Mouse (Mus musculus) kidney, postnatal 0 days (tissue): ENCODE data around the gene Vmn1r13. TPM values are rescaled to one million over a fixed set of nuclear protein-coding genes. Genes with fewer than 3 reads are reported as not detected.
"Not testable (repeated sequence)": the region's sequence is repeated elsewhere in the genome, so short reads cannot be mapped to it uniquely, and the experiment has no call there.

Source experiments
- ATAC-seq: fragments of 200-750 bp; cut with Nextera tagmentation; replicated peaks from 2 replicates; pipeline ENCODE4 v1.8.0; 2017; ENCODE audit warnings: low read depth, moderate number of reproducible peaks, moderate TSS enrichment, moderate library complexity; ENCODE audit not compliant: low FRiP score
- DNase-seq: peaks from one replicate; pipeline ENCODE4 v3.0.0-alpha.2; 2016; ENCODE audit warnings: low spot score
- H3K27ac ChIP-seq: fragments of 300-500 bp; sonication (generic); 2 replicates; pipeline ENCODE4 v1.5.1; 2014; ENCODE audit warnings: mild to moderate bottlenecking
- H3K27me3 ChIP-seq: fragments of 300-500 bp; sonication (generic); 2 replicates; pipeline ENCODE4 v1.6.1; 2014; ENCODE audit warnings: low read length, mixed read lengths; ENCODE audit not compliant: insufficient read depth
- H3K36me3 ChIP-seq: fragments of 300-500 bp; sonication (generic); 2 replicates; pipeline ENCODE4 v1.6.1; 2014; ENCODE audit warnings: low read length, mixed read lengths; ENCODE audit not compliant: insufficient read depth
- H3K4me1 ChIP-seq: fragments of 300-500 bp; sonication (generic); replicated peaks from 2 replicates; pipeline ENCODE4 v1.6.1; 2014; ENCODE audit warnings: antibody characterized with exemption, low read length, mixed read lengths; ENCODE audit not compliant: insufficient read depth
- H3K4me2 ChIP-seq: fragments of 300-500 bp; sonication (generic); 2 replicates; pipeline ENCODE4 v1.6.1; 2014; ENCODE audit warnings: mild to moderate bottlenecking, low read length, moderate library complexity, mixed read lengths
- H3K4me3 ChIP-seq: fragments of 300-500 bp; sonication (generic); replicated peaks from 2 replicates; pipeline ENCODE4 v1.5.1; 2014; ENCODE audit warnings: low read depth, low read length
- H3K9ac ChIP-seq: fragments of 300-500 bp; sonication (generic); 2 replicates; pipeline ENCODE4 v1.6.1; 2014; ENCODE audit warnings: low read depth, low read length
- H3K9me3 ChIP-seq: fragments of 300-500 bp; sonication (generic); replicated peaks from 2 replicates; pipeline ENCODE4 v1.6.1; 2016; ENCODE audit warnings: low read length, inconsistent platforms, mixed read lengths
- CTCF ChIP-seq: IDR thresholded peaks from 2 replicates; pipeline ENCODE4 v1.5.1; 2016; ENCODE audit warnings: antibody characterized with exemption, low read depth, mild to moderate bottlenecking, moderate library complexity
- WGBS: fragments of 180-500 bp; shearing (Covaris S2); extraction: QIAGEN DNeasy Blood & Tissue Kit; methylation state at CpG from one replicate; pipeline ENCODE4 v1.1.7; 2014; 5-methylcytosine and 5-hydroxymethylcytosine counted together
- polyA plus RNA-seq: library from polyadenylated mRNA; unstranded; fragments of >200 nt; fragmentation: Nextera tagmentation; extraction: Ambion mirVana; gene quantifications from 2 replicates; pipeline ENCODE4 v1.2.1, GENCODE M21; 2015

Vmn1r13 gene
- polyA plus RNA-seq: not detected in 2 replicates

DNA sequence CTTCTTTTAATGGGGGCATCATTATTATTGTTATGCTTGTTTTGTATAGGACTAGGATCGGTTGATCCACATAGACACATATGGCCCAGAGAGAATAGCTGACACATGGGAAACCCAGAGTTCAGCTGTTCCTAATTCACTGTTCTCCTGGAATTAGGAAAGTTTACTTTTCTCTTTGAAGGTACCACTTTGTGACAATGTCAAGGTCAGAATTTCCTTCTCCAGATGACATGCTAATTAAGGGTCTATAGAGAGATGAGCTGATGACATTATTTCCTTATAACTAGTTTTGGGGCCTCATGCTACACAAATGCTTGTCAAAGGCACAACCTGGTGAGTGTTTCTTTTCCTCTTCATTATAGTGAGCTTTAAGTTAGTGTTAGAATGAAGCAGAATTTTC lies at the start of gene Vmn1r13:
Gene Vmn1r13, plus strand, starts transcription at position 301 of the 400 bp plus-strand sequence.
- not testable (repeated sequence) for H3K4me3 ChIP-seq, DNase-seq, H3K27ac ChIP-seq, ATAC-seq, H3K9ac ChIP-seq, H3K9me3 ChIP-seq, H3K4me1 ChIP-seq, H3K36me3 ChIP-seq, H3K4me2 ChIP-seq, H3K27me3 ChIP-seq
- WGBS: 89% methylated on average over 1 of the region's 1 CpGs

GRCm38 (mm10) chr6:57156619-57157018 lies 46.5 kb upstream of the Vmn1r13 start, which contains the start of gene Vmn1r12:
Gene Vmn1r12, plus strand, starts transcription at chr6:57156919.
- Histone ChIP-seq H3K27me3 (no peaks in the 10 kb centered on the region), H3K27ac (no peak within 1 kb of the TSS), H3K4me3 (no peak within 1 kb of the TSS), H3K4me1 (no peaks in the 10 kb centered on the region), H3K9me3 (no peaks in the 10 kb centered on the region), H3K9ac (no peak within 1 kb of the TSS), H3K36me3 (no peaks in the 10 kb centered on the region), H3K4me2 (no peak within 1 kb of the TSS)
- no peak for DNase-seq
- 76% methylated on average over 2 of the region's 2 CpGs for WGBS
- ATAC-seq: no peak
- no peak for TF ChIP-seq CTCF

DNA sequence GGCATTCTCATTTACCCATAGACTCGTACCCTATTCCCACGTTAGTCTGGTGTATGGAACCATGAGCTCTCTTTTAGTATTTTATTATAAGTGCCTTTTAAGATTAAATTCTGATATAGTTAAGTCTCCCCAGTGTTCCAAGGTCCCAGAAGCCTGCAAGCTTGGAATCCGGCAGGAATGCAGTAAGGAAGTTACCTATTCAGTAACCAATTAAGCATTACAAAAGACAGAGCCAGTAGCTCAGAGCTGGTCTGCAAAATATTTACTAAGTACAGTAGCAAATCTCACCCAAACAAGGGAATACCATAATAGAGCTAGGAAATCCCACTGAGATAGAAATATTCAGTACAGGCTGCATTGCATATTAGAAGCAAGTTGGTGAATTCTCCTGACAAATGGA lies 13.1 kb upstream of the Vmn1r13 start:
- not testable (repeated sequence) for H3K9me3 ChIP-seq, ATAC-seq, H3K4me3 ChIP-seq, H3K4me1 ChIP-seq, H3K27me3 ChIP-seq, H3K9ac ChIP-seq, H3K4me2 ChIP-seq, H3K36me3 ChIP-seq
- 41% methylated on average over 3 of the region's 3 CpGs for WGBS
- DNase-seq: peak; percentile 9
- H3K27ac ChIP-seq: 0 out of 2 replicates have a peak overlapping the region, but pooled peaks have one; percentile 62

DNA sequence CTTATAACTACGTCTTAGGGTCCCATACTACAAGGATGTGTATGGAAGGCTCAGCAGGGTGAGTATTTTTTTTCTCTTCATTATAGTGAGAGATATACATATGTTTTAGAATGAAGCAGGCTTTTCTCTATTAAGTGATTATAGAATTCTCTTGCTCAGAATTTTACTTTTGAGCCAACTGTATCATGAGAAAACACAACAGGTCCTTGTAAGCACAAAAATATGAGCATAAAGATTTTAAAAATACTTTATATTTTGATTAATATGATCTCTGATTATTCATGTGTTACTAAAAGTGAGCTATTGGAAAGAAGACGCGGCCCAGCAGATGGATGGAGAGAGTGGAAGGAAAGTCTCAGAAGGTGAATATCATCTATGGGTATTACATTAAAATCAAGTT lies 28.3 kb downstream of the Vmn1r13 start, which contains the start of gene Vmn1r14:
Gene Vmn1r14, plus strand, starts transcription at position 301 of the 400 bp plus-strand sequence.
- ATAC-seq (no peak), DNase-seq (no peak)
- Histone ChIP-seq H3K4me2 (no peak within 1 kb of the TSS), H3K9ac (no peak within 1 kb of the TSS), H3K9me3 (no peaks in the 10 kb centered on the region), H3K4me1 (no peaks in the 10 kb centered on the region), H3K4me3 (no peak within 1 kb of the TSS), H3K27ac (no peak within 1 kb of the TSS), H3K36me3 (no peaks in the 10 kb centered on the region), H3K27me3 (no peaks in the 10 kb centered on the region)
- TF ChIP-seq CTCF: no peak
- WGBS: 96% methylated on average over 3 of the region's 3 CpGs

GRCm38 (mm10) chr6:57257652-57258051 lies 54.6 kb downstream of the Vmn1r13 start, which contains the start of gene Vmn1r15:
Gene Vmn1r15, plus strand, starts transcription at chr6:57257952.
- WGBS: 74% methylated on average over 1 of the region's 1 CpGs
- Histone ChIP-seq H3K4me2 (no peak within 1 kb of the TSS), H3K9me3 (no peaks in the 10 kb centered on the region), H3K9ac (no peak within 1 kb of the TSS), H3K36me3 (no peaks in the 10 kb centered on the region), H3K4me1 (no peaks in the 10 kb centered on the region), H3K4me3 (no peak within 1 kb of the TSS), H3K27ac (no peak within 1 kb of the TSS), H3K27me3 (no peaks in the 10 kb centered on the region)
- no peak for TF ChIP-seq CTCF
- ATAC-seq (no peak), DNase-seq (no peak)

DNA sequence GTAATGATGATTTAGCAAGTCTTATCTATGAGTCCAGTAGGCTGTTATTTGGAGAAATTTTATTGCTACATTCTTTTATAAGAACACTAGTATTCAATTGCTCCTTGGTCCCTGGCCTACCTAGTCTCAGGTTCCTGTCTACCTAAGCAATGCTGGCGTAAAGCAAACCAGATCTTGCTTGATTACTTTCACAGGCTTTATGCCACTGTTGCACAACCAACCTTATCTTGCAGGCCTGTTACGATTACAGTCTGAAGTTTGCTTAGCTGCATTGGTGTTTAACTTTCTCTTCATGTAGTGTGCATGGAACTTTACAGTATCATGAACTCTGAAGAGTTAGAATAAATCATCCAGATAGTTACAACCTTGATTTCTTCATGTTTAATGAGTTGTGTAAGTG lies 57.9 kb downstream of the Vmn1r13 start:
- no peaks in the 10 kb centered on the region for H3K4me1 ChIP-seq
- WGBS: 75% methylated on average over 2 of the region's 2 CpGs
- no peaks in the 10 kb centered on the region for H3K36me3 ChIP-seq
- no peak for ATAC-seq
- TF ChIP-seq CTCF: no peak
- no peak overlapping the region for H3K9ac ChIP-seq
- H3K4me2 ChIP-seq: no peak overlapping the region
- H3K9me3 ChIP-seq: no peaks in the 10 kb centered on the region
- no peak overlapping the region for H3K27ac ChIP-seq
- H3K4me3 ChIP-seq: no peak overlapping the region
- H3K27me3 ChIP-seq: no peaks in the 10 kb centered on the region
- DNase-seq: no peak

Other genes with a start within 250 kb of the Vmn1r13 start
- gene Vmn1r5, start 233.0 kb upstream of the Vmn1r13 start, polyA plus RNA-seq: not detected in 2 replicates
- gene Vmn1r6, start 206.0 kb upstream of the Vmn1r13 start, polyA plus RNA-seq: not detected in 2 replicates
- not detected in 2 replicates for gene Vmn1r7, start 178.0 kb upstream of the Vmn1r13 start, polyA plus RNA-seq
- gene Vmn1r8, start 171.0 kb upstream of the Vmn1r13 start, polyA plus RNA-seq: not detected in 2 replicates
- gene Vmn1r9, start 136.5 kb upstream of the Vmn1r13 start, polyA plus RNA-seq: not detected in 2 replicates
- not detected in 2 replicates for gene Vmn1r10, start 93.8 kb upstream of the Vmn1r13 start, polyA plus RNA-seq
- gene Vmn1r11, start 69.8 kb upstream of the Vmn1r13 start, polyA plus RNA-seq: not detected in 2 replicates
- not detected in 2 replicates for gene Vmn1r12, start 46.4 kb upstream of the Vmn1r13 start, polyA plus RNA-seq
- gene Vmn1r14, start 28.4 kb downstream of the Vmn1r13 start, polyA plus RNA-seq: not detected in 2 replicates
- not detected in 2 replicates for gene Vmn1r15, start 54.7 kb downstream of the Vmn1r13 start, polyA plus RNA-seq
- not detected in 2 replicates for gene Vmn1r16, start 126.2 kb downstream of the Vmn1r13 start, polyA plus RNA-seq
- not detected in 2 replicates for gene Vmn1r17, start 160.4 kb downstream of the Vmn1r13 start, polyA plus RNA-seq
- not detected in 2 replicates for gene Vmn1r18, start 192.5 kb downstream of the Vmn1r13 start, polyA plus RNA-seq
- gene Vmn1r19, start 200.5 kb downstream of the Vmn1r13 start, polyA plus RNA-seq: not detected in 2 replicates
- gene Vmn1r20, start 225.6 kb downstream of the Vmn1r13 start, polyA plus RNA-seq: not detected in 2 replicates